Mouse (Mus musculus) heart, postnatal 25 days (tissue): ENCODE measurements around the gene Cryab. TPM values are rescaled to one million over a fixed set of nuclear protein-coding genes. Genes with fewer than 3 reads are reported as not detected.

ENCODE experiments used
- DNase-seq: peaks from one replicate; pipeline ENCODE4 v3.0.0; 2022; ENCODE audit warnings: low spot score
- intact Hi-C: fragments of 180-260 bp; cut with DNase I; formaldehyde crosslinking; loops from one replicate; pipeline ENCODE4 v1.15.1; 2025
- total RNA-seq, 2 experiments: library from RNA; stranded (reverse); gene quantifications; 2 replicates each; pipeline ENCODE4 v1.2.3; 2021

The Cryab gene
- total RNA-seq = 1,000 to 10,000 TPM; 2,218 to 2,599 TPM

DNA sequence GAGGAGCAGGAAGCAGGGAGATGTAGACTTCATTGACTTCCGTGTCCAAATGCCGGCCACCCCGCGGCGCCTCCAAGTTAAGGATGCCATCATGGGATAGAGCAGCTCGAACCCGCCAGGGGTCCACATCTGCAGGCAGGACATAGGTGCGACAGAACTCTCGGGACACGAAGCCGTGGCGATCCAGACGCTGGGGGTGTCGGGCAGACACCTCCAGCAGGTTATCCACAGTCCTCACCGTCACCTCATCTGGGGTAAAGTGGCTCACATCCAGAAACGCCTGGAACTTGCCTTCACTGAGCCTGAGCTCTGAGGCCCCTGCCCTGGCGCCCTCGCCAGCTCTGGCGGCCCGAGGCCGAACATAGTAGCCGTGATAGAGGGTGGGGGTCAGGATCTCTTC lies at the start of gene Cryab:
Gene Cryab (plus strand): TSS at position 3 of the 400 bp plus-strand sequence.
- intact Hi-C loops = no loop called here
- DNase-seq = no peak

DNA sequence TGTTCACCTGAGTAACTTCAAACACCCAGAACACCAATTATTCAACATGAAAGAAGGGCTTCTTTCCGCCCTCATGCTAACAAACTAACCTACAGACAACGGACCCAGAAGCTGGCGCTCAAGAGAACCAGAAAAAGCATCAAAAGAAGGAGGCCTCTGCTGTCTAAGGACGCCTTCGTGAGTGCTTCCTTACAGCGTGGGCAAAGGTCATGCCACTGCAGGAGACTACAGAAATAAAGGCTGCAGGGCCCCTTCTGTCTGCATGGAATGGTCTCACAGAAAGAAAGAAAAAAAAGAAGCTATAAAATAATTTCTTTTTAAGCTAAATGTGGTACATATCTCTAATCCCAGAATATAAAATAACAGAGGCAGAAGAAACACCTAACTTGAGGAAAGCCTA lies 46.2 kb upstream of the Cryab start:
- no peak for DNase-seq
- intact Hi-C loops = no loop called here

DNA sequence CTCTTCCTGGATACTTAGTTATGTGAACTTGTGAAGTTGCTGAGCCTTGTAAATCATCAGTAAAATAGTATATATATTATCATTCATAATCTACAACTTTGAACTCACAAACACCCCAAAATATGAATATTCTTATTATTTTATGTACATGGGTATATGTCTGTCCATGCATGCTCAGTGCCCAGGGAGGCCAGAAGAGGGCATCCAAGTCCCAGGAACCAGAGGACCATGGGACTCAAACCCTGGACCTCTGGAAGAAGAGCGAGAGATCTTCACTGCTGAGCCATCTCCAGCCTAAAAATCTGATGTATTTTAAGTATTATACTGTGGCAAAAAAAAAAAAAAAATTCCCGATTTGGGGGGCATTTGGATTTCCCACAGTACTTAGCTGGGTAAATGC lies 42.0 kb upstream of the Cryab start:
- no peak for DNase-seq
- intact Hi-C loops = no loop called here

DNA sequence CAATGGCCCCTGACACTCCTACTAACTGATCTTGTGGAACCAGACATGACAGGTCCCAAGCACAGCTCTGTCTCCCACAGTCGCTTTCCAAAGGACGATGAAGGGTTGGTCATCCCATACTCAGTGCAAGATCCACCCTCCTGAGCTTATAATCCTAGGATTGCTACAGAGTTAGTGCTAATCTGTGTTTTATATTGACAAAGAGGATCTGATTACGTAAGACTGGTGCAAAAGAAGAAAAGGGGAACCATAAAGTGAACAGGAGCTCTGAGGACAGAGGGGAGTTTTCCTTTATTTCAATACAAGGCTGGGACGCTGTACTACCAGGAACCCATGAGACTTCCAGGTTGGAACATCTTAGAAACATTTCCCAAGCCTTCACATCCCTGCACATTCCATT lies 39.8 kb upstream of the Cryab start:
- intact Hi-C loops = no loop called here
- DNase-seq = no peak

DNA sequence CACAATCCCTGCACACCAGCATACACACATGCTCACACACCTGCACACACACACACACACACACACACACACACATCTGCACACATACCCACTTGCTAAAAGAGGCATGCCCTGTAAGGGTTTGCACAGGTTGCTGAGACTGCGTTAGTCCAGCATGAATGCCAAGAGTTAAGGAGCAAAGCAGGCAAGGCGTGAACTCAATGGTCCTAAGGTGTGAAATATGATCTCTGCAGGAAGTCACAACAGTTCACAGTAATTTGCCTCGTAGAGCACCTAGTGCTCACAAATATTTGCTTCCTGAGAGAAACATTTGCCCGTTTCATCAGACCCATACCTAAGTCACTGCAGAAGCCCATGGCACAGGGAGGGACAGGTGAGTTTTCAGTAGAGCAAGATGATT lies 36.9 kb upstream of the Cryab start:
- intact Hi-C loops = no loop called here
- DNase-seq = no peak

DNA sequence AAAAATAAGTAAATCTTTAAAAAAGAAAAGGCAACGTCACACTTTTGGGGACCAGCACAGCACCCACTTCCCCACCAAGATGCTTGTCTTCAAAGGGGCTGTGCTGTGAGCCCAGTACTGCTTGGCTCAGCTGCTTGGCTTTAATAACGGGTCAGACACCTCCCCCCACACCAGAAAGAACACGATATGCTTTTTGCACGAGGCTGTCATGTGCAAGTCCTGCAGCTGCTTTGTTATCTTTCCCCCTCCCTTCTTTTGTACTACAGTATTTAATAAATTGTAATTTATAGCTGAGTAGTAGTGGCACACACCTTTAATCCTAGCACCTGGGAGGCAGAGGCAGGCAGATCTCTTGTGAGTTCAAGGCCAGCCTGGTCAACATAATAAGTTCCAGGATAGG lies 32.2 kb upstream of the Cryab start:
- intact Hi-C loops = no loop called here

DNA sequence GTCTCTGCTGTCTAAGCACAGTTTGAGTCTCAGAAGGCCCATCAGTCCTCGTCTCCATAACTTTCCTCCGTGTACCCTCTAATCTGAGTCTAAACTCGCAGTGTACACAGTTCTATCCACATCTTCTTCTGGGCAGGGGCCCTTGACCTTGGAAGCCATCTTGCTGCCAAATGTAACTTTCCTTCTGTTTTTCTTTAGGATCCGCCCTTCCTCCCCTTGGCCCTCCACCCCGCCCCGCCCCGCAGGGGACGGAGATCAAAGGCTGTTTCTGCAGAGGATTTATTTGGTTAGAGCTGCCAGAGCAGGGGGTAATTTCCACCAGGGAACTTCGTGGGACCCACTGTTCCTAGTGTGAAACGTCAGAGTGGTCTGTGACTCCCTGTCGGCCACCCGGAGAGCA lies 30.1 kb upstream of the Cryab start:
- intact Hi-C loops = no loop called here

More for the DNA sequence above, 32.2 kb upstream of the Cryab start:
- DNase-seq = no peak

DNA sequence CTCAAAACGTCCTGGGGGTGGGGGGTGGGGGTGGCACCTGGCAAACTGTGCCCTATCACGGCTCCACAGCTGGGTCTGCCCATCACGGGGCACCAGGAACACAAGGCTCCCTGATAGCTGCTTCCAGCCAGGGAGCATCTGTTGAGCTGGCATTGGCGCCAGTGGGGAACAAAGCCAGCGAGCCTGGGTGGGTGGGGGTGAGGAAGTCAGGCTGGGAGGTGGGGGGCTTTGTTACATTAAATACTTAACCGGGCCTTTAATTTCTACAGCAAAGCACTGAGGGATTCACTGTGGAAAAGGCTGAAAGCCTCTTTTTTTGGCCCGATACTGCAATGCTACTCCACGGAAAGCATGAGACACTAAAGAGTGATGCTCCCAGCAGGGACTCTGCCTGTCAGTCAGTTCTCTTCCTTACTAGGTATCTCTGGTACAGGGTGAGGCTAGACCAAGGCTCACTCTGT lies 28.6 kb upstream of the Cryab start:
- intact Hi-C loops = no loop called here

More for the DNA sequence above, 30.1 kb upstream of the Cryab start:
- no peak for DNase-seq

DNA sequence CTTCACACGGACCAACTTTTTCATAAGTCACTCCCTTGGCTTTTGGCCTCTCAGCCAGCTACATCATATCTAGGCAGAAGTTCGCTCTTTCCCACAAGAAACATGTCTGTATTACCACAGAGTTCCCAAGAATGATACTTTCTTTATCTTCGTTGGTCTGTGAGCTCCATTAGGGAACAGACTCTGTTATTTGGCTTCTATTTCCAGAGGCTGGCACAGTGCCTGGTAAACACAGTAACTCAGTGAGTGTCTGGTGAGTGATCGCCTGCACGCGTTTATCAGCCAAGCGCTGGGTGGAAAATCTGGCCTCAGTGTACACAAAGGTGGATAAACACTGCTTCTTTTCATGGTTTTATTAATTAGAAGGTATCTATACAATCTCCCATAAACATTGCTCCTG lies 27.7 kb upstream of the Cryab start:
- intact Hi-C loops = no loop called here
- peak; percentile 35 for DNase-seq

More for the DNA sequence above, 28.6 kb upstream of the Cryab start:
- DNase-seq = no peak

DNA sequence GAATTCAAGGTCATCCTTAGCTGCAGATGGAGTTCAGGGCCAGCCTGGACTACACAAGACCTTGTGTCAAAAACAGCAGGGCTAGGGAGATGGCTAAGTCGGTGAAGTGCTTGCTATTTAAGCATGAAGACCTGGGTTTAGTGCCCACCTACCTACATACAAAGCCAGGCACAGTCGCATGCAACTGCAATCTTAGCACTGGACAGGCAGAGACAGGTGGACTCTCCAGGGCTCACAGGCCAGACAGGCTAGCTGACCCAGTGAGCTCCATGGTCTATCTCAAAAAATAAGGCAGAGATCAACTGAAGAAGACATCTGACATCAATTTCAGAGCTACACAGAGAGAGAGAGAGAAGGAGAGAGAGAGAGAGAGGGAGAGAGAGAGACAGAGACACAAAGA lies 27.0 kb upstream of the Cryab start:
- no peak for DNase-seq

DNA sequence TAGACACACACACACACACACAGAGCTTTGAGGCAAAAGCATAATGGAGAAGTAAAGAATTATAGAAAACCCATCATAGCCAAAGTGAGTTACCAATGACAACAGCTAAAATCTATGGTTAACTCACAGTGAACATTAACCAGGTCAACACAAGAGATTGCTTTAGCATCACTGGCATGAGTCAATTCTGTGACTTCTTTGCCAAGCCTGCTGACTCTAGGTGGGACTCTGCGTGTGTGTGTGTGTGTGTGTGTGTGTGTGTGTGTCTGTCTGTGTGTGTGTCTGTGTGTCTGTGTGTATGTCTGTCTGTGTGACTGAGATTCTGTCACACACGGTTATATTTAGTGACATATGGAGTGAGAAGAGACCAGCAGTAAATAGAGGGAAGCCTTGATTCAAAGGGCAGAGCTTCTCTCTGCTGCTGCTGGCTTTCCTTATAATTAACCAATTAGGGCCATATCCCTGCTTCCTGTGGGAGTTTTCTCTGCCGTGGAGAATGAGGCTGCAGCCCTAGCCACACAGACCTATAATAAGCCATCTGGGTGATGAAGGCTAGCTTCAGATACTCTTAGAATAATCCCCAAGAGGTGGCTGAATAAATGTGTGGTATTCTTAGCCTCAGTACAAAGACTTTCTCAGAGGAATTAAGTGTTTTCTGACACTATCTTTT lies 26.3 kb upstream of the Cryab start:
- DNase-seq = no peak
- intact Hi-C loops = loop anchor here (5.0 kb wide), 1 partner anchor 43 kb away; the partner anchor contains the start of gene Fdxacb1

More for the DNA sequence above, 27.0 kb upstream of the Cryab start:
- intact Hi-C loops = no loop called here

DNA sequence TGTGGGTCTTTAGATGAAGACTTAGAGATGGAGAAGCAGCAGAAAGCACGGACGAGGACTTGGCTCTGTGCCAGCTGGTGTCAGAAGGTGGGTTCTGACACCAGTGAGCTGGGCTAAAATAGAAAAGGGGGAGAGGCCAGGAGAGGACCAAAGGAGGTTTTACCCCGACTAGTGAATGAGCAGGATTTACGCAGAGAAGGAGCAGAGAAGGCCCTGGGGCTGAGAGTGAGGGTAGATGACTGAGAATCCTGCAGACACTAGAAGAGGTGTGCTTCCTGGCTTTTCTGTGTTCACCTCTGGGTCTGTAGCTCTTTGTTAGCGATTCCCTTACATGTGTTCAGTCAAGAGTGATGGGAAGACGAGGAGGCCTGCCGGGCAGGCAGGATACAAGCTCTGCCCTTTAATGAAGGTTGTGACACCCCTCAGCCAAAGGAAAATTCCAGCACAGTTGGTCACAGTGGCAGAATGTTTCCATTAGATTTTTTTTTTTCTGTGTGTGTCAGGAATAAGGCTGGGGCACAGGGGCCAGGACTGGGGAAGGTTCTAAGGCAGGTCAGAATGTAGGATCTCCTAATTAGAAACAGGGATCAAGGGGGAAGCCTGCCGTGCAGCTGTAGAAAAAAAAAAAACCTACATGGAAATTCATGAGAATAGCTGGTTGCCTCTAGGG lies 25.1 kb upstream of the Cryab start:
- no peak for DNase-seq
- intact Hi-C loops = loop anchor here (5.0 kb wide), 1 partner anchor 41 kb away; the partner anchor contains the start of gene Fdxacb1

DNA sequence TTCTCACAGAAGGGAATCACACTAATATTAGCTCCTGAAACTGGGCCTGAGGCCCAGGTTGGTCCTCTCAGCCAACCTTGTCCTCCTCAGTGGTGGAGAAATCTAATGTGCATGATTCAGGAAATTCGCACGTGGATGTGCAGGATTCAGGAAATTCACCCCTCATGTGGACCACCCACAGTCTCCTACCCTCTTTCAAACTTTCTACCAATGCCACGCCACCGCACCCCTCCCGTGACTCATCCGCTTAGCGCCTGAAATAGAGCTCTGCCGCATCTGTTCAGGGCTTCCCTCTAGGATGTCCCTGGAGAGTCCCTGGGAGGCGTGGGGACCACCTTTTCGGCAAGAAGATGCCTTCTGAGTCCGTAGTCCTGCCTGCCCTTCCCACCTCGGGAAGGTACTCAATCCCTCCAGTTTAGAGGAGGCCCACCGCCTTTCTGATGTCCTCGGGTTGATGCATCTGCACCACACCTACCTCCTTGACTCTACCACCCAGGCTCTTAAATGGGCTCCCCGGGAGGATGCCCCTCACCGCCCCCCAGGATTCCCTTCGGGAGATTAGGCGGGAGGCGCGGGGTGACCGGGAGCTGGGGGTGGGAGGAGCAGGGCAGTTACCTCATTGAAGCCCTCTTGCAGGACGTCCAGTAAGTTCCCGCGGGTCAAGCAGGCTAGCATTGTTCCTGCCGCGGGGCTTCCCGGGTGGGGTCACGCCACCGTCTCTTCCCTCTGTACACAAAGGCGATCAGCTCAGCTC lies 23.8 kb upstream of the Cryab start:
- intact Hi-C loops = loop anchor here (5.0 kb wide), 1 partner anchor 40 kb away; the partner anchor contains the start of gene Fdxacb1
- no peak for DNase-seq

DNA sequence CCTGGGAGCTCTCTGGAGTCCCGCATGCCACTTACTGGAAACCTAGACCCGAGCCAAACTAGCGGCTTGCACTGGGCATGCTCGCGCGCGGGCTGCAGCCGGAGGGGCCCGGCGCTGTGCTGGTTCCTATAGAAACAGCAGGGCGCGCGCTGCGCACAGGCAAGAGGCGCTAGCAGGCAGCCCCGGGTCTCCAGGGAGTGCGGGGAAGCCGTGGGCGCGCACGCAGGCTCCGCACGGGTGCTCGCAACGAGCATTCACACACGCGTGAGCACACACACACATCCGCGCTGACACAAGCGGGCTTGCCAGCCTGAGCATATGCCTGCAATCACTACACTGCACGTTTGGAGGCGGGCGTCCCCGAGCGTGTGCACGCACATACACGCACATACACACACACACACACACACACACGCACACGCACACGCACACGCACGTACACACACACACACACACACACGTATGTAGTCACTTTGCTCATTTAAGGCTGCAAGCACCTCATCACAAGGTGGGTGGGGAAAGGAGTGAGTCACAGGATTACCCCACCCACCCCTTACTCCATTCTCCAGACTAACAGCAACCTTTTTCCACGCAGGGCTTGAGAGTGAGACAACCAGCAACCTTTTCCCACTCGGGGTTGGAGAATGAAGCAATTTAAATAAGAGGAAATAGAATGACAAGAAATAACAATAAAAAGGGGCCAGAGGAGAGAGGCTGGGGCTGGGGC lies 23.0 kb upstream of the Cryab start:
- DNase-seq = peak; percentile 28
- intact Hi-C loops = loop anchor here (5.0 kb wide), 1 partner anchor 39 kb away; the partner anchor contains the start of gene Fdxacb1

DNA sequence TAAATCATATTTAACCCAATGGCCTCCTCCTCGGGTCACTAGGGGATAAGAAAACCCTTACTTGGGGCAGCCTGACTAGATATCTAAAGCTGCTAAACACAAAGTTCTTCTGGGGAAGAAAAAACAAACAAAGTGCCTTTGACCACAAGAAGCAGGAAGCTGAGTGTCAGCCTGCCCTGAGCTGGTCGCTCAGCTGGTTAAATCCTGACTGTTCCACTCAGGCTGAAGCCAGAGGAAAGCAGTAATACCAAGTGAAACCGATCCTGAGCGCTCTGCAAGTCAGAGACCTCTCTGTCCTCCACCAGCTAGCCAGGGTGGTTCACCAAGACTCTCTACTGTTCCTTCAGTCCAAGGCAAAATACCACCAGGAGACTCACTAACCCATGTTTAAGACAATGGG lies 21.5 kb upstream of the Cryab start:
- DNase-seq = no peak
- intact Hi-C loops = loop anchor here (5.0 kb wide), 1 partner anchor 38 kb away; the partner anchor contains the start of gene Fdxacb1

DNA sequence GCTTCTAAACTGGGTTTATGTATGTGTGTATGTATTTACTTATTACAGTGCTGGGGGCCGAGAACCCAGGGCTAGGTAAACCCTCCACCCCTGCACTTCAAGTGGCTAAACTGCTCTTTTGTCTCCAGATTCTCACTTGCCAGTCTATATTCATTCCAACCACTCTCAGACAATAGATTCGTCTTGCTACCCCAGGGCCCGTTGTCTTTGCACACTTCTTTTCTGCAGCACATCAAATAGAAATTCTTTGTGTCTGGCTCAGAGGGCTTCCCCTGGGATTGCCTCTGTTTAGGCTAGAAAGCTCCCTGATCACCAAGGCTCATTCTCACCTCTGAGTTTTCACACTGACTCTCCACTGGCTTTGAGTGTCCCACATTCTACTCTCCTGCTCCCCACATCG lies 18.6 kb upstream of the Cryab start:
- intact Hi-C loops = no loop called here
- DNase-seq = no peak

DNA sequence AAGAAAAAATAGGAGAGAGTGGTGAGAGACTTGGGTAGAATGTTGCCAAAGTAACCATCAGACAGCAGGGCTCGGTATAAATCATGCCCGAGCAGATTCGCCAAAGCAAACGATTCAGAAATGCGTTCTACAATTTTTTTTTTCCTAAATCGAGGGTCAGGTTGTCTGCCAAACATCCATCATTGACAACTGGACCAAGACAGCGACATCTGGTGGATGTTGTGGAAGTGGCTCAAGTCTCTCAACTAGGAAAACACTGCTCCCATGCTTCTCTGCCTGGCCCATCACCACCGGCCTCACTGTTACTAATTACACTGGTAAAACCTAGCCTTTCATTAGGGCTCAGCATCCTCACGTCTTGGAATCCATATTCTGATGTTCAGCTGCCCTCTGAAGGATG lies 16.1 kb upstream of the Cryab start:
- intact Hi-C loops = no loop called here
- DNase-seq = no peak

DNA sequence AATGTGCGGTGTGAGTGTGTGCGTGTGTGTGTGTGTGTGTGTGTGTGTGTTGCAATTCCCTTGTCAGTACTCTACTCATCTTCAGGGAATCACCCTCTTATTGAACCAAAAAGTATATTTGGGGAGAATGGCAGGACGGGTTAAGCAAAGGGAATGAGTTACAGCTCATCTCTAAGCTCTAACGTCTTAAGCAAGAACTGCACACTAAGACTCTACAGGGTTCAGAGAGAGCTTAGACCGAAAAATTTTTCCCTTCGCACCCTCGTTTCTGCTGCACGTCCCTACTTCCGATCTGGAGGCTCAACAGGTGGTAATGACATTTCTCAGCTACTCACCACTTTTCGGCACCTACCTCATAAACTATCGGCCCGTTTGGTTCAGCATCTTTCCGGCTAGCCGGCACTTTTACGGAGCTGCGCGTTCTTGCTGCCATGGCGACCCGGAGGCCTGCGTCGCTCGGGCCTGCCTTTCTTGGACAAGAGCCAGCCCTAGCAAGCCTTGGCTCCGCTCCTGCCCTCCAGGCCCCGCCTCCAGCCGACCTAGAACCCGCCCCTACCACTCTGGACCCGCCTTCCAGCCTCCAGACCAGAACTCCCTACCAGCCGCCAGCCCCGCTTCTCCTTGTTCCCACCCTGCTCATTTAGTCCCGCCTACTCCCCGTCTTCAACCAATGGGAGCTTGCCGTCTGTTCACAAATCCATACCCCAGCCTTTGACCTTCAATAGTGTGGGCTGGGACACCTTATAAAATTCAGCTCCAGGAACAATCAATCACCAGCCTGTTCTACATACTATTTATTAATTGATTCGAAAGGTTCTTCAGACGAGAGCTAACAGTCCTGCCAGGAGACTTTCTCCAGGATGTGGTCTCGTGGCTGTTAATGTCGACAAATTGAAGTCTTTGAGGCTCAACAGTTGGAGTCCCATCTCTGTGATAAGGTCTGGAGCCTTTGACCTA lies 11.9 kb upstream of the Cryab start, which contains the start of gene Dixdc1:
Gene Dixdc1 (minus strand): TSS at position 604 of the 957 bp plus-strand sequence.
- peak; percentile 88 for DNase-seq
- intact Hi-C loops = no loop called here
